Mouse (Mus musculus): ENCODE measurements around the gene Fkbp9. TPM values are rescaled to one million over a fixed set of nuclear protein-coding genes. Genes with fewer than 3 reads are reported as not detected.

Fkbp9 gene
- polyA plus RNA-seq, 1 experiment from 2014 or later, result 65.3 TPM

DNA sequence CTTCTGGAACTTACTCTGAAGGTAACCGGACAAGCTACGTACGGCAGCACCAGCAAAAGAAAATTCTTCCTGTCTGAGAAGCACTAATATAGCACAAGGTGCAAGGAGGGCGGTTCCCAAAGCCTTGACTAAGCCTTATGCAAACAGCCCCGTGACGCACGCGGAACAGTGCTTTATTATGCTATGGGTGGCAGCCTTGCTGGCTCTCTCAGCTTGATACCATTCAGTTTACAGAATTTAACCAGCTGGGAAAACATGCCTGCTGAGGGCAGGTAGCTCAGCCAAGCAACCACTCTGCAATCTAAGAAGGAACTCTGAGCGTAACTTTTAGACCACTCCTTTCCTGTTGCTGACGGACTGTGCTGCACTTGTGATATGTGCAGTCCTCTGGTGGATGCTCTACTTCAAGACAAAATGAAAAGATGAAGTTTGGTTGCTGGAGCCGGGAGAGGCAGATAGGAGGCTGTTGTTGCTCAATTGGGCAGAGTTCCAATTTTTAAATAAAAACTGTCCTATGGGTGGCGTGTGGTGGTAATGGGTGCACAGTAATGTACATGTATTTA is 70.0 kb downstream of the Fkbp9 start:
- Histone ChIP-seq H3K27me3 (ENCODE audit: low read depth, poor library complexity, severe bottlenecking) (no peaks in the 10 kb centered on the region), H3K9me3 (replicated peaks) (no peaks in the 10 kb centered on the region), H3K27ac (replicated peaks) (no peak overlapping the region), H3K4me3 (no peak overlapping the region), H3K4me1 (peaks cover 19% of the 10 kb centered on the region), H3K36me3 (no peaks in the 10 kb centered on the region)
- no peak for DNase-seq (ENCODE audit: low spot score)
- 30% methylated on average over 12 of the region's 12 CpGs for WGBS

DNA sequence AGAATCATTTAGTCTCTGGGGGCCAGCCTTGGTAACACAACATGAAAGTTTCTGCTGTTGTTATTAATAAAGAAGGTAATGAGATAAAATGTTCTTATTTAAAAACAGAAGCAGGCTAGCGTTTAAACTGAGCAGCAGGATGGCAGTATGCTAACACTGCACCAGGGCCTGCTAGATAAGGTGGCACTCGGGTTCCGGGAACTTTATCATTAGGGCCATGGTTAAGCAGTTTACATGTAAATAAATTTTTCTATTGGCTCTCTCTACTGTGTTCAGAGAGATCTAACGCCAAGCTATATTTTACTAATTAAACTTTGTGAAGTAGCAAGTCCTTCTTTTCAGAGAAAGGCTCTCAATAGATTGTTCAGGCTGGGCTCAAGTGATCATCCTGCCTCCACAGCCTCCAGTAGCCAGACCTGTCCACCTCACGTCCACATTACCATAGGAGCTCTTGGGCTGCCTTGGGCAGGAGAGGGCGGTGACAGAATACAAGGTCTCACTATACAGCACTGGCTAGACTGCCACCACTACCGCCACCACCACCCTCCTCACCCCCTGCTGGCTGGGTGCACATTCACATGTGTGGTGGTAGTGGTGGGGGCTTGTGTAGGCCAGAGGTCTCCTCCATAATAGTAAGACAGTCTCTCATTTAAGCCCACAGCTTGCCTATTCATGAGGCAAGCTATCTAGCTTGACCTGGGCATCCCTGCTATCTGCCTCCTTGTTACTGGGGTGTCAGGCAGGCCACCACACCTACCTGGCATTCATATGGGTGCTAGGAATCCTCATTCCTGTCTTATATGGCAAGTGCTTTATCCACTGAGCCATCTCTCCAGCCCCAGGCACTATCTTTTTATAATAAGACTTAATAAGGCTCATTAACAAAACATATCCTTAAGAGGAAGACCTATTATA is 71.0 kb downstream of the Fkbp9 start:
- Histone ChIP-seq H3K36me3 (no peaks in the 10 kb centered on the region), H3K27ac (replicated peaks) (no peak overlapping the region), H3K4me1 (peaks cover 19% of the 10 kb centered on the region), H3K4me3 (no peak overlapping the region), H3K9me3 (replicated peaks) (no peaks in the 10 kb centered on the region), H3K27me3 (ENCODE audit: low read depth, poor library complexity, severe bottlenecking) (no peaks in the 10 kb centered on the region)
- 82% methylated on average over 7 of the region's 7 CpGs for WGBS
- DNase-seq (ENCODE audit: low spot score), result no peak

DNA sequence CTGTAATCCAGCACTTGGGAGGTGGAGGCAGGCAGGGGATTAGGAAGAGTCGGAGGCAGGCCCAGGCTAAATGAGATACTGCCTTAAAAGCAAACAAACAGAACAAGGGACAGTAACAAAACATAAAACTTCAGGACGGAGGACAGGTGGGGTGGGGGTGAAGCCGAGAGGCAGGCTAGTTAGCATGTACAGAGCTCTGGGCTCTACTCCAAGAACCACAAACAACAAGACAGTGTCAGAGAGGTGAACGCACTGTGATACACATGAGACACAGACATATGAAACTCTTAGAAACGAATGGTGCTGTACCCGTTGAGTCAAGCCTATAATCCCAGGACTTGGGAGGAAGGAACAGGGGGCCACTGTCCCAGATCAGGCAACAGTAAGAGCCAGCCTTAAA is 72.0 kb downstream of the Fkbp9 start:
- Histone ChIP-seq H3K36me3 (no peaks in the 10 kb centered on the region), H3K27me3 (ENCODE audit: low read depth, poor library complexity, severe bottlenecking) (no peaks in the 10 kb centered on the region), H3K4me1 (peaks cover 19% of the 10 kb centered on the region), H3K4me3 (no peak overlapping the region), H3K27ac (replicated peaks) (no peak overlapping the region), H3K9me3 (replicated peaks) (no peaks in the 10 kb centered on the region)
- WGBS, result 66% methylated on average over 6 of the region's 6 CpGs
- no peak for DNase-seq (ENCODE audit: low spot score)

DNA sequence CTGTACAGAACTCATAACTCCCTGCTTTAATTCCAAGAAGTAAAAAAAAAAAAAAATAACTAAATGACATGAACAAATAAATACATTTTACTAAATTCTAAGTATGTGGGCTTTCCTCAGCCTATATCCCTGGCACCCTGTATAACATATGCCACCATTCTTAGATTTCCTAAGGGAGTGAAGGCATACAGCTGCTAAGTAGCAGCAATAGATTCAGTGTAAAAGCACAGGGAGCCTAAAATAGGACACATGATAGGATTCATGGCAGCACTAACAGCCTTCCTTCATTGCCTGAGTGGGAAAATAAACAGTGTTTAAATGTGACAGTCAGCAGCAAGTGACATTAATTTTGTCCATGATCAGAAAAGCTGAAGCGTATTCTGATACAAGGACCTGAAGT is 72.5 kb downstream of the Fkbp9 start:
- no peak overlapping the region for H3K4me3 ChIP-seq
- no peaks in the 10 kb centered on the region for H3K36me3 ChIP-seq
- H3K9me3 ChIP-seq (replicated peaks), result no peaks in the 10 kb centered on the region
- H3K4me1 ChIP-seq, result peaks cover 19% of the 10 kb centered on the region
- DNase-seq (ENCODE audit: low spot score), result no peak
- no peak overlapping the region for H3K27ac ChIP-seq (replicated peaks)
- WGBS, result 94% methylated on average over 1 of the region's 1 CpGs
- H3K27me3 ChIP-seq (ENCODE audit: low read depth, poor library complexity, severe bottlenecking), result no peaks in the 10 kb centered on the region

DNA sequence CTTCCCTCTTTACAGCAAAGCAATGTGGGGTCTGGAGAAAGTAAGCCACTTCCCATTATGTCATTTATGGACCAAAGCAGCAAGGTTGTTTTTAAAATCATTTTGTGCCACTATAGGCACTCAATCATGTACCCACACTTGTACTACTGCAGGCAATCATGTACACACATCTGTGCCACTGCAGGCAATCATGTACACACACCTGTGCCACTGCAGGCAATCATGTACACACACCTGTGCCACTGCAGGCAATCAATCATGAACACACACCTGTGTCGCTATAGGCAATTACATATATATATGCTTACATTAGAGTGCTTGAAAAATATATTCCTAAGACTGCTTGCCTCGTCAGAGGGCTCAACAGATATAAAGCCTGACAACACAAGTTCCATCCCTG is 73.1 kb downstream of the Fkbp9 start:
- no peak overlapping the region for H3K27ac ChIP-seq (replicated peaks)
- H3K9me3 ChIP-seq (replicated peaks), result no peaks in the 10 kb centered on the region
- H3K36me3 ChIP-seq, result no peaks in the 10 kb centered on the region
- no peak for DNase-seq (ENCODE audit: low spot score)
- H3K4me3 ChIP-seq, result no peak overlapping the region
- whole genome bisulfite sequencing, result 87% methylated on average over 2 of the region's 2 CpGs
- H3K4me1 ChIP-seq, result peaks cover 19% of the 10 kb centered on the region
- no peaks in the 10 kb centered on the region for H3K27me3 ChIP-seq (ENCODE audit: low read depth, poor library complexity, severe bottlenecking)

DNA sequence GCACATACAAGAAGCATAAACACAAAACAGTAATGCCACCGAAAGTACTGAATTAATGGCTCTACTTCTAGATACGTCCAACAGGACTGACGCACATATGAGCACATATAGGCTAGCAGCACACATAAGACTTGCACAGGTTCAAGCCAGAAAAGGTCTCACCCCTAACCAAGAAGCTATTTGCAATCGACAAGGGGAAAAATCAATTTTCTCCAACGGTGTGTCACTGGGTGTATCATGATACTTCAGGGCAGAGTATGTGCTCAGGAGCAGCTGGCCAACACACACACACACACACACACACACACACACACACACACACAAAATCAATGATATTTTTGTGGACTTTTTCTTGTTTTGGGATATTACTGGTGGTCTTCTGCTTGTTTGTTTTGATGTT is 73.6 kb downstream of the Fkbp9 start:
- H3K36me3 ChIP-seq, result no peaks in the 10 kb centered on the region
- no peak overlapping the region for H3K4me3 ChIP-seq
- no peak overlapping the region for H3K27ac ChIP-seq (replicated peaks)
- 94% methylated on average over 5 of the region's 5 CpGs for WGBS
- H3K27me3 ChIP-seq (ENCODE audit: low read depth, poor library complexity, severe bottlenecking), result no peaks in the 10 kb centered on the region
- no peaks in the 10 kb centered on the region for H3K9me3 ChIP-seq (replicated peaks)
- no peak for DNase-seq (ENCODE audit: low spot score)
- H3K4me1 ChIP-seq, result peaks cover 19% of the 10 kb centered on the region

DNA sequence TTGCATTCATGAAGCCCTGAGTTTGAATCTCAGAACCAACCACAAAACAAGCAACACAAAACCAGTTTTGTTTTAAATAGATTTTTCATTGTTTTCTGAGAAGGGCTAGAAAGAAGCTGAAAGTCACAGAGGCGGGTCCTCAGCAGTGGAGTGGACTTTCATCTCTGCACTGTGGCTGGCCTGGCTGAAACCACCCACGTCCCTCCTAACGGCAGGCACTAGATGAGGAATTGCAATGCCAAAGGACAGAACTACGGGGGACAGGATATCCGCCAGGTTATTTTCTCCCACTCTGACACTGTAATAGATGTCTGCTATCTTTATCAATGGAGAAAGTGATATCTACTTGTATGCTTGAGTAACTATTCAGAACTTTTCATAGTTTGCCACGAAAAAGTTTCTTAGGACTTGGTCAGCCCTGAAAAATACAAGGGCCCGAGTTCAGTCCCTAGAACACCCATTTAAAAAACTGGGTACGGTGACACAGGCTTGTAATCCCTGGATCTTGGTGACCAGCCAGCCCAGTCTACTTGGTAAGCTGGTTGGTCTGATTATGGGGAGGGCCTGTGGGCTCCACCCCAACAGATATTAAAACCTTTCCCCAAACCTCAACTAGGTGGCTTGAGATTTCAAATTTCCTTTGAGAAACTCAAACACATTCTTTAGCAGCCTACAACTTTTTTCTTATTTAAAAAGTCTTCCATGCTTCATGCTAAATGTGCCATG is 74.4 kb downstream of the Fkbp9 start:
- 86% methylated on average over 8 of the region's 8 CpGs for WGBS
- no peak overlapping the region for H3K4me3 ChIP-seq
- no peaks in the 10 kb centered on the region for H3K36me3 ChIP-seq
- H3K9me3 ChIP-seq (replicated peaks), result no peaks in the 10 kb centered on the region
- no peaks in the 10 kb centered on the region for H3K27me3 ChIP-seq (ENCODE audit: low read depth, poor library complexity, severe bottlenecking)
- H3K4me1 ChIP-seq, result peaks cover 19% of the 10 kb centered on the region
- no peak for DNase-seq (ENCODE audit: low spot score)
- no peak overlapping the region for H3K27ac ChIP-seq (replicated peaks)

DNA sequence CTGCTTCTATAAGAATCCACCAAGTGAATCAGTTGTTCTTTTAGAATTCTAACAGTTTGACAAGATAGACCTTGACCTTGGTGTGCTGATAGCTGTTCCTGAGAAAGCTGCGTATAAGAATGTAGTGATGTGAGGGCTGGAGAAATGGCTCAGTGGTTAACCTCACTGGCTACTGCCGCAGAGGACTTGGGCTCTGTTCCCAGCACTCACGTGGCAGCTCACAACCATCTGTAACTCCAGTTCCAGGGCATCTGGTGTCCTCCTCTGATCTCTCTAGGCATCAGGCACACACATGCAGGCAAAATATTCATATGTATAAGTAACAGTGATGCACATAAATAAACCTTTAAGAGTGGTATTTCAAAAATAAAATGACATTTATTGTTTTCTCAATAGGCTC is 76.1 kb downstream of the Fkbp9 start:
- DNase-seq (ENCODE audit: low spot score), result no peak

DNA sequence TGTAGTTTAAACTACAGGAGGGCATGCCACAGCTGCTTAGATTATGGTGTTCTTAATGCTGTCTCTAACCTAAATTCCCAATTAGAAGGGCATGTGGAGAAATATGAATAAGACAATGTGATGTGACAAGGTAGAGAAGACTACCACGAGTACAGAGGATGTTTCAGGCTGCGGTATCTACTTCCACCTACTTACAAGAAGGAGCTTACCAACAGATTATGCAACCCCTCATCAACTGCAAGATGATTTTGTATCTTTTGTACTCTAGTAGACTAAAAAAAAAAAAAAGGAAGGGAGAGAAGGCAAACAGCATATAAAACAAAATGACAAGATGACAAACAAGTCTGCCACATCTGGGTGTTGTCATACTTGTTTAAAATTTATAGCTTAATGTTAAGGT is 76.5 kb downstream of the Fkbp9 start:
- no peak for DNase-seq (ENCODE audit: low spot score)
- H3K27me3 ChIP-seq (ENCODE audit: low read depth, poor library complexity, severe bottlenecking), result no peaks in the 10 kb centered on the region
- H3K36me3 ChIP-seq, result no peaks in the 10 kb centered on the region
- no peak overlapping the region for H3K27ac ChIP-seq (replicated peaks)
- H3K4me1 ChIP-seq, result peaks cover 13% of the 10 kb centered on the region
- no peak overlapping the region for H3K4me3 ChIP-seq
- 94% methylated on average over 2 of the region's 2 CpGs for WGBS
- H3K9me3 ChIP-seq (replicated peaks), result no peaks in the 10 kb centered on the region

More for the DNA sequence above, 76.1 kb downstream of the Fkbp9 start:
- H3K4me3 ChIP-seq, result no peak overlapping the region
- H3K27me3 ChIP-seq (ENCODE audit: low read depth, poor library complexity, severe bottlenecking), result no peaks in the 10 kb centered on the region
- 97% methylated on average over 3 of the region's 3 CpGs for WGBS
- peaks cover 10% of the 10 kb centered on the region for H3K4me1 ChIP-seq
- no peak overlapping the region for H3K27ac ChIP-seq (replicated peaks)
- no peaks in the 10 kb centered on the region for H3K36me3 ChIP-seq
- H3K9me3 ChIP-seq (replicated peaks), result no peaks in the 10 kb centered on the region

DNA sequence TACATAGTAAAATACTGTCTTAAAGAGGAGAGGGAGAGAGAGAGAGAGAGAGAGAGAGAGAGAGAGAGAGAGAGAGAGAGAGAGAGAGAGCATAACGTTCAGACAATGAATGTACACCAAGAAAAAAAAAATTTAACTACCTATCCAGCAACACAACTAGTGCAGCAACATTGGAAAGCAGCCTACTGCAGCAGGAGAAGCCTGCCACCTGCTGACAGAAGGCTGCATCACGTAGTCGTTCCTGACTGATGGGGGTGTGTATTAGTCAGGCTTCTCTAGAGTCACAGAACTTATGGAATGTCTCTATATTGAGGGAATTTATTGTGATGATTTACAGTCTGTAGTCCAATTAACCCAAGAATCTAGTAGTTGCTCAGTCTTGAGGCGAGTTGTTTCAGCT is 77.1 kb downstream of the Fkbp9 start:
- peak; percentile 23 for DNase-seq (ENCODE audit: low spot score)
- Histone ChIP-seq H3K27ac (replicated peaks) (no peak overlapping the region), H3K36me3 (no peaks in the 10 kb centered on the region), H3K9me3 (replicated peaks) (no peaks in the 10 kb centered on the region), H3K4me1 (peaks cover 11% of the 10 kb centered on the region), H3K4me3 (no peak overlapping the region), H3K27me3 (ENCODE audit: low read depth, poor library complexity, severe bottlenecking) (no peaks in the 10 kb centered on the region)
- 13% methylated on average over 4 of the region's 4 CpGs for WGBS

DNA sequence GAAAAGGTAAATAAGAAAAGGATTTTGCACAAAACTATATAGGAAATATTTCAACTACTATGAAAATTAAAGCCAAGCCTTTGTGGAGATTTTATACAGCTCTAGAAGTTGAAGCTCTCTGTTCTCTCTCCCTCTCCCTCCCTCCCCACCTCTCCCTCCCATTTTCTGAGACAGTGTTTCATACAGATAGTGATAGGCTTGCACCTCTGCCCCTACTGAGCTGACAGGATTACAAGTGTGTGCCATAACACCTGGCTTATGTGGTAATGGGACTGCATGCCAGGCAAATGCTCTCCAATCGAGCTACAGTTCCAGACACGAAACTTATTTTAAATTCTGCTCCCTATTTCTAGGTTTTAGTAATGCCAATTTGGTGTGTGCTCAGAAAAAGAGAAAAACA is 79.1 kb downstream of the Fkbp9 start:
- Histone ChIP-seq H3K36me3 (0 out of 2 replicates have a peak, but pooled peaks cover 3% of the 10 kb centered on the region), H3K27me3 (ENCODE audit: low read depth, poor library complexity, severe bottlenecking) (no peaks in the 10 kb centered on the region), H3K4me1 (peaks cover 7% of the 10 kb centered on the region; the same call in 1 of the 2 replicates), H3K4me3 (no peak overlapping the region), H3K9me3 (replicated peaks) (peaks cover 6% of the 10 kb centered on the region; the same call in 1 of the 2 replicates), H3K27ac (replicated peaks) (no peak overlapping the region)
- 91% methylated on average over 2 of the region's 2 CpGs for WGBS
- DNase-seq (ENCODE audit: low spot score), result no peak

DNA sequence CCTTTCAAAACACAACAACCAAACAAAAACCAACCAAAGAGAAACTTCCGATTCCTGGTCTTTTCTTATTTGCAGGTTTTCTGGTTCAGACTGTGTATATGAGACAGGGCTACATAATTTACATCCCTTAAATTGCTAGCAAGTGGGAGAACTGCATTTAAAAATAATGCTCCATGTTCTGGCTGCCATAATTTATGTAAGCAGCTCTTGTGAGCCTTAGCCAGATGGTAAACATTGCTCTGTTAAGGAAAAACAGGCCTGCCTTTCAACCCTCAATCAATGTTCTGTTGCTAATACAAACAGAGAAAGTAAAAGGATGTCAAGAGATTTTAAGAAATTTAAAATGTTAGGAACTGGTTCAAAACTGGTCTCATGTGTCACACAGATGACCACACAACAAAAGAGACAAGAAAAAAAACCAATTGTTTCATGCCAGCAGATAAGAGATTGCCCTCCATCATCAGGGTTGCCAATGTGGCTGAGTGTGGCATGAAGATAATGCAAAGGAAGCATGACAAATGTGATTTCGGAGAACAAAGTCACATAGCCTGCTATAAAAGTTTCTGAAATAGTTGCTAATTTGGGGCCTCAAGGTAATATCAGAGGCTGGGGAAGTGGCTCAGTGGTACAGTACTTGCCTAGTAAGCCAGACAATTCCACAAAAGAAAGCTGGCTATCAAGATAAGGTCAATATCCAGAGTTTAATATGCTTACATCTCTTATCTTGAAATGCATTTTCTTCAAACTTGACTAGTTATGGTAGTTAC is 81.4 kb downstream of the Fkbp9 start:
- 0 out of 2 replicates have a peak, but pooled peaks cover 3% of the 10 kb centered on the region for H3K36me3 ChIP-seq
- H3K9me3 ChIP-seq (replicated peaks), result peaks cover 6% of the 10 kb centered on the region; the same call in 1 of the 2 replicates
- H3K4me1 ChIP-seq, result peaks cover 7% of the 10 kb centered on the region; the same call in 1 of the 2 replicates
- no peak overlapping the region for H3K27ac ChIP-seq (replicated peaks)
- no peak overlapping the region for H3K4me3 ChIP-seq
- 89% methylated on average over 2 of the region's 2 CpGs for WGBS
- no peaks in the 10 kb centered on the region for H3K27me3 ChIP-seq (ENCODE audit: low read depth, poor library complexity, severe bottlenecking)
- no peak for DNase-seq (ENCODE audit: low spot score)
